Mouse (Mus musculus): ENCODE measurements around the gene Gm20517.
A peak's percentile ranks its signal among the peaks of the same experiment; 100 is the strongest.

Gm20517 gene

GRCm38 (mm10) chr17:47678702-47679101 lies 67.3 kb downstream of the Gm20517 start:
- no peak for DNase-seq (ENCODE audit: low spot score in 2 of 2)

GRCm38 (mm10) chr17:47682836-47683235 lies 71.4 kb downstream of the Gm20517 start:
- DNase-seq (ENCODE audit: low spot score in 2 of 2), result no peak

- DNase-seq (ENCODE audit: low spot score in 2 of 2), result peak; percentile 96 to 97
These were observed 76.3 kb downstream of the Gm20517 start for GRCm38 (mm10) chr17:47687409-47688343.

- DNase-seq (ENCODE audit: low spot score in 2 of 2), result no peak
These were observed 76.9 kb downstream of the Gm20517 start, which contains the start of gene Tomm6 for GRCm38 (mm10) chr17:47688344-47688607. TSS of gene Tomm6 (minus strand) at chr17:47688386.

- peak; percentile 68 to 75 for DNase-seq (ENCODE audit: low spot score in 2 of 2)
These were observed 77.5 kb downstream of the Gm20517 start, which contains the start of gene Frs3 for GRCm38 (mm10) chr17:47688608-47689575. TSS of gene Frs3 (plus strand) at chr17:47689030.

GRCm38 (mm10) chr17:47689894-47690293 lies 78.5 kb downstream of the Gm20517 start:
- DNase-seq (ENCODE audit: low spot score in 2 of 2), result no peak

- DNase-seq (ENCODE audit: low spot score in 2 of 2), result no peak
These were observed 80.3 kb downstream of the Gm20517 start for GRCm38 (mm10) chr17:47691650-47692049.

GRCm38 (mm10) chr17:47693671-47694441 lies 82.5 kb downstream of the Gm20517 start:
- DNase-seq (ENCODE audit: low spot score in 2 of 2), result no peak

- no peak for DNase-seq (ENCODE audit: low spot score in 2 of 2)
These were observed 82.9 kb downstream of the Gm20517 start, which contains the start of gene Gm21981 for GRCm38 (mm10) chr17:47694442-47694502. TSS of gene Gm21981 (minus strand) at chr17:47694455.

- DNase-seq (ENCODE audit: low spot score in 2 of 2), result peak; percentile 89 to 93
These were observed 83.3 kb downstream of the Gm20517 start, which contains the start of gene Prickle4 for GRCm38 (mm10) chr17:47694503-47695336. TSS of gene Prickle4 (minus strand) at chr17:47694736.

GRCm38 (mm10) chr17:47695337-47695710 lies 83.9 kb downstream of the Gm20517 start:
- DNase-seq (ENCODE audit: low spot score in 2 of 2), result no peak

GRCm38 (mm10) chr17:47698156-47698555 lies 86.8 kb downstream of the Gm20517 start:
- no peak for DNase-seq (ENCODE audit: low spot score in 2 of 2)

GRCm38 (mm10) chr17:47699055-47699454 lies 87.7 kb downstream of the Gm20517 start:
- no peak for DNase-seq (ENCODE audit: low spot score in 2 of 2)

- no peak for DNase-seq (ENCODE audit: low spot score in 2 of 2)
These were observed 90.4 kb downstream of the Gm20517 start for GRCm38 (mm10) chr17:47701793-47702192.

GRCm38 (mm10) chr17:47702548-47703345 lies 91.4 kb downstream of the Gm20517 start:
- no peak for DNase-seq (ENCODE audit: low spot score in 2 of 2)

- DNase-seq (ENCODE audit: low spot score in 2 of 2), result no peak
These were observed 92.2 kb downstream of the Gm20517 start for GRCm38 (mm10) chr17:47703556-47703955.

- DNase-seq (ENCODE audit: low spot score in 2 of 2), result no peak
These were observed 93.3 kb downstream of the Gm20517 start for GRCm38 (mm10) chr17:47704692-47705091.

- DNase-seq (ENCODE audit: low spot score in 2 of 2), result no peak
These were observed 94.8 kb downstream of the Gm20517 start for GRCm38 (mm10) chr17:47706196-47706595.

- no peak for DNase-seq (ENCODE audit: low spot score in 2 of 2)
These were observed 96.6 kb downstream of the Gm20517 start for GRCm38 (mm10) chr17:47707961-47708360.

- DNase-seq (ENCODE audit: low spot score in 2 of 2), result no peak
These were observed 97.6 kb downstream of the Gm20517 start for GRCm38 (mm10) chr17:47708972-47709371.
